Mouse (Mus musculus) kidney, adult 11 months (tissue): ENCODE measurements around the gene Sod1.
A peak's percentile ranks its signal among the peaks of the same experiment; 100 is the strongest.

ENCODE experiments used
- DNase-seq: peaks from one replicate; pipeline ENCODE4 v3.0.0; 2022

The Sod1 gene

DNA sequence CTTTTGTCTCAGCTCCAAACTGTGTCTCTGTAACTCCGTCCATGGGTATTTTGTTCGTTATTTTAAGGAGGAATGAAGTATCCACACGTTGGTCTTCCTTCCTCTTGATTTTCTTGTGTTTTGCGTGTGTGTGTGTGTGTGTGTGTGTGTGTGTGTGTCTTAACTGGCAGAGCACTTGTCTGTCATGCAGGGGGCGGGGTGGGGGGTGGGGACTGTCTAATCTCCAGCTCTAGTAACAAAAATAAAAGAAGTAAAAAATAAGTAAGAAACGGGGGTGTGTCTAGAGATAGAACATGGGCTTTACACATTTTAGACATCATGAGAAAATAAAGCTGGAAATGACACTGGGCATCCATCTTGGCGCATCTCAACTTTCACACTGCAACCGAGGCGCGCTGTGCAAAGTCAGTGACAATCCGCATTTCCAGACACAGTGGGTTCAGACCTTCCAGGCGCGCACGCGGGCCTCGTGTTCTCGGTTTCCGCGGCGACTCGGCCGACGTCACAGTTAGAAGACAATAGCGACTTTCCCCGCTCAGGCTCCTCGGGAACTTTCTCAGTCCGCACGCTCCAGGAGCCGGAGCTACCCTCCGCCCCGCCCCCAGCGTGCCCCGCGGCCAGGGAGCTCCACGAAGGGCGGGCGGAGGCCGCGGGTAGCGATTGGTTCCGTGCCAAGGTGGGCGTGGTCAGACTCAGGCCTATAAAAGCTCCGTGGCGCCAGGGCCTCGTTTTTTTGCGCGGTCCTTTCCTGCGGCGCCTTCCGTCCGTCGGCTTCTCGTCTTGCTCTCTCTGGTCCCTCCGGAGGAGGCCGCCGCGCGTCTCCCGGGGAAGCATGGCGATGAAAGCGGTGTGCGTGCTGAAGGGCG is at the start of gene Sod1:
Sod1 (plus strand) TSS at position 729 of the 866 bp plus-strand sequence.
- peak; percentile 89 for DNase-seq

- DNase-seq = no peak
Measured at GRCm38 (mm10) chr16:90171416-90171815, 49.1 kb upstream of the Sod1 start.

DNA sequence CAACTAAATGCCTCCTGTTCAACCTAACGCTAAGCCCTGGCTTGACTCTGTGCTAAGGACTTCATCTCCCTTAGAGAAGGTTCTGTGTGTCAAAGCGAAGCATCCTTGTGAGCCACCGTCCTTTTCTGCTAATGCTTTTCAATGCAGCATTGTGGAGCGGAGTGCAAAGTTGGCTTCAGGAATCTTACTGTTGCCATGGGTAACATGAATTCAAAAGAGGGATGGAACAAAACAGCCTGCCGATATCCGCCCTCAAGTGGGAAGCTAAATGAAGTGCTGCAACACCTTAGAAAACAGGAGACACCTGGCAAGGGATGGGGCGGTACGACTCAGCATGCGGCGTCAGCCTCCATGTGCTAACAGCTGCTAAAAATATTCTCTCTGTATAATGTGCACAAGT is 44.1 kb upstream of the Sod1 start:
- DNase-seq = no peak

- DNase-seq = no peak
Measured at GRCm38 (mm10) chr16:90177425-90177824, 43.1 kb upstream of the Sod1 start.

GRCm38 (mm10) chr16:90178404-90178803 is 42.1 kb upstream of the Sod1 start:
- DNase-seq = no peak

DNA sequence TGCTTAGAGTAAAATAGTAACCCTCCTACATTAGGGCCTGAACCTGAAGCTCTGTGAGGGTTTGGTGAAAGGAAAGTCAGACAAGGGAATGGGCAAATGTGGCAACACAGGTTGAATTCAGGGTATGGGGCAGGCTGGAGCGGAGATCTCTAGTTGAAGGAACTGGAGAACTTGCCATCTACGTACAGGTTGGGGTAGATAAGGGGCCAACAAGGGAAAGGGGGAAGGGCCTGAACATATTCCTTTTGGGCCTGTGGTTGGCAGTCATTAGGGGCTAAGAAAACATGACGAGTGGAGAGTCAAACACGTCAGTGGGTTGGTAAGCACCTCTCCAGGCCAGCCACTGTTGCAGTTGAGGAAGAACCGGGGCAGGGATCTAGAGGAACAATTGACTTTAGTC is 40.7 kb upstream of the Sod1 start:
- no peak for DNase-seq

GRCm38 (mm10) chr16:90180975-90181374 is 39.6 kb upstream of the Sod1 start:
- no peak for DNase-seq

- peak; percentile 34 for DNase-seq
Measured at GRCm38 (mm10) chr16:90181673-90182072, 38.9 kb upstream of the Sod1 start.

GRCm38 (mm10) chr16:90184135-90184534 is 36.4 kb upstream of the Sod1 start:
- DNase-seq = no peak

DNA sequence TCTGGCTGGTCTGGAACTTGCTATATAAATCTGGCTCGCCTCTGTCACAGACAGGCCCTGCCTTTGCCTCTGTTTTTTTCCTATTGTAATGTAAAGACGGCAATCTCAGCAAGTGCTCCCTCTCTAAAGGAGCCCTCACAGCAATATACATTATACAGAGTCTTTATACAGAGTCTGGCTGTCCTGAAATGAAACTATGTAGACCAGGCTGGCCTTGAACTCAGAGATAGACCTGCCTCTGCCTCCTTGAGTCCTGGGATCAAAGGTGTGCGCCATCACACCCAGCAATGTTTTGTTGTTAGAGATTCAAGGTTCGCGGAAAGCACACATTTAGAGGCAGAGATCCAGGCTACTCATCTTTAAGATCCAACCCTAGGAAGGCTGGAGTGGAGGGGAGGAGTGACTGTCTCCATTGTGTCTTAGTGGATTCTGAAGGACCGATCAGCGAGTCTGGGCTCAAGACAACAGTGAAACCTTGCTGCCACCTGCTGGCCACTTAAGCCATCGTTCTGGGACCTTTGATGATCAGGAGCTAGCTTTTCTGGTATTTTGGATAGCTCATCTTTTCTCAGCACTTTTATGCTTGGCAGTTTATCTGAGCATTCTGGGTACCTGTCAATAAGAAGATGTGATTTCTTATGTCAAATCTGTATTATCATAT is 34.5 kb upstream of the Sod1 start:
- peak; percentile 55 for DNase-seq

DNA sequence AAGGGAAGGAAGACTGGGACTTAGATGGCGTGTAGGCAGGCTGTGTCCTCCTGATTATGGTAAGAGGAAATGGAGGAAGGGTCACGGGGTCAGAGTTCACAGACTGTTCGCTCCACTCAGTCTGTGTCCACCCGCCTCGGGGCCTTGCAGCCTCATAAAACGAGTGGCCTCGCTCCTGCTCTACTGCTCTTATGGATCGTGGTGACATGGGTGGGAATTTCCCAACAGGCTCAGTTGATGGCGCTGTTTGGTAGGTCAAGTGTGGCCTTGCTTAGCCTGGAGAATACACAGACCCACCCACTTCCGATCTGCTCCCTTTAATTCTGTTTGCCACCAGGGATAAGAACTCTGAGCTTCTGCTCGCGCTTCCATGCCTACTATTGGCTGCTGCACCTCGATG is 33.1 kb upstream of the Sod1 start:
- DNase-seq = peak; percentile 61

- DNase-seq = no peak
Measured at GRCm38 (mm10) chr16:90191289-90191688, 29.3 kb upstream of the Sod1 start.

DNA sequence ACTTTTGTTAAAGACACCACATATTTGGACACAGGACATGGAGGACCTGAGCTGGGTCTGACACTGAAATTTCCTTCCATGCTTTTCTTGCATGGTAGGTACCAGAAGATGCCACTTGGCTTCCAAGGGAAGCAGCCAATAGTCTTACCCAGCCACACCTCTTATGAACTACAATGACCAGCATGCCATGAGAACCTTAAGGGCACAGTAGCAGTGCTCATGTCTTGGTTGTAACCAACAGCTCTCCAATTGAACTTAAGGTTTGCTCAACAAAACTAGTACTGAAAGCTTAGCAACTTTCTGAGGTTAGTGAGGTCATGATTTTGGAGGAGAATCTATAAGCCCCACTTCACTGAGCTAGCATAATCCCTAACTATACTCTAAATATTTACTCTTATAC is 26.8 kb upstream of the Sod1 start:
- no peak for DNase-seq

- DNase-seq = no peak
Measured at GRCm38 (mm10) chr16:90196688-90197240, 23.8 kb upstream of the Sod1 start.

- peak; percentile 75 for DNase-seq
Measured at GRCm38 (mm10) chr16:90197337-90197973, 23.1 kb upstream of the Sod1 start.

- DNase-seq = no peak
Measured at GRCm38 (mm10) chr16:90198626-90199025, 21.9 kb upstream of the Sod1 start.

- DNase-seq = no peak
Measured at GRCm38 (mm10) chr16:90199174-90199573, 21.4 kb upstream of the Sod1 start.

- no peak for DNase-seq
Measured at GRCm38 (mm10) chr16:90202140-90202539, 18.4 kb upstream of the Sod1 start.

DNA sequence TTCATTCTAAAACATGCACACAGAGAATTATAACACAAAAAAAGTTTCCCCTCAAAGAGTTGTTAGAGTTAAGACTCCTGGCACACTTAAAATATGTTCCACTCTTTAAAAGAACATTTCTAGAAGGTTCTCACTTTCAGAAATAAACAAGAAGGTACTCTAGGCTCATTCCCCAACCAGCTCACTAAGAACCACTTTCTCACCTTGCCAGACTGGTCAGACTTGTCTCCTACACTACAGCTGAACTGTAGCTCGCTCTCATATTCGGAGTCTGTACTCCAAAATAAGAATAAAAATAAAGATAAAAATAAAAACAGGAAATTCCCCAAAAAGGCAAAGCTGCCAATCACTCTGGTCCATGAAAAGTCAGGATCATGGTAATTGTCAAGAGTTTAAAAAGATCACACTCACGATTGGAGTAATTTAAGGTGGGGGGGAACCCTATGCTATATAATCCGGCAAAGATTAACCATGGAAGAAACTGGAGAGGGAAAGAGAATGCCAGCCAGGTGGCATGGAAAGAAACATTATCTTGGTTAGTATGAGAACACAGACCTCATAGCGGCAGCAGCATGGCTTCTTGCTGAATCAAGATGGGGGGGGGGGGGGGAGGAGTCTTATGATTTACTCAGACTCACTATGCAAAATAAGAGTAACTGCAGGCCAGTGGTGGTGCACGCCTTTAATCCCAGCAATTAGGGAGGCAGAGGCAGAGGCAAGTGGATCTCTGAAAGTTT is 17.2 kb upstream of the Sod1 start:
- DNase-seq = no peak

- no peak for DNase-seq
Measured at GRCm38 (mm10) chr16:90204868-90205267, 15.7 kb upstream of the Sod1 start.

DNA sequence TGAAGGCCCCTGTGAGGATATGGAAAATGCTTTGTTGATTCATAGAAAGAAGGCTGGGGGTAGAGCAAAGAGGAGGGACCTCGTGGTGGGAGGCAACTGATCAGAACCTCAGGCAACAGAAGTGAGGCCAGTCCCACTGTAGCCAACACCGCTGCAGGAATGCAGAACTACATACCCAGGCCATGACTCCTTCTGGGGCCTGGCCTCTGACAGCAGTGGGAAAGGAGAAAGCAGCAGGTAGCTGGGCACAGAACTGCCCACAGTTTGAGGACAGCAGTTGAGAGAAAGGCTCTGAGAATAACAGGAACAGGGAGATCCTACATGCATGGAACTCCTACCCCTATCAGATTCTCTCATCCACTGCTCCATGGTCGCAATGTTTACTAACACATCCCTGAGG is 11.6 kb upstream of the Sod1 start:
- DNase-seq = no peak

- DNase-seq = no peak
Measured at GRCm38 (mm10) chr16:90210717-90211116, 9.8 kb upstream of the Sod1 start.

DNA sequence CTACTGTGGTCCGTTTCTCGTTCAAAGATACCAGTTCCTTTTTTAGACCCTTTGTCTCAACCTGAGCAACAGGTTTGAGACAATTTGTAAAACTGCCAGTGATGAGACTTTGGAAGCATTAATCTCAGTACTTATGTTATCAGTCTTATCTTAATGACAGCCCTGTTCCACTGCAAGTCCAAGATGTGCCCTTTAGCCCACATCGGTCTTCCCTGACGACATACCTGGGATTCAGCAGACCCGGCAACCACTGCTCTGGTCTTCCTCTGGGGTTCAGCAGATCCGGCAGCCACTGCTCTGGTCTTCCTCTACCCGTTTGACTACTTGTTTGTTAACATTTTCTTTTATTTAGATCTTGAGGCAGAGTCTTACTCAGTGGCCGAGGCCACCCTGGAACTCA is 8.8 kb upstream of the Sod1 start:
- DNase-seq = no peak
